In genomic region chr12:111605619-111606018, GRCm38 (mm10) we compare ENCODE assay signal across 24 mouse cellular contexts. TPM values are rescaled to one million over a fixed set of nuclear protein-coding genes. Genes with fewer than 3 reads are reported as not detected.
A peak's percentile ranks its signal among the peaks of the same experiment; 100 is the strongest.
DNase-seq lines count a peak whose midpoint lies in the region; ATAC-seq and TF ChIP-seq lines count a peak whose summit lies in the region.
"Had no signal": no experiment of that assay in that cellular context is flagged by ENCODE, and none has a peak within 500 bp of the region (broad histone marks: within the 10 kb centered on the region; RNA-seq: fewer than 3 reads in every experiment).

No protein-coding gene starts in this region.

- peak overlapping the region; percentile 39; the same call in 1 of the 2 replicates for H3K27ac ChIP-seq in layer of hippocampus, adult 2 months
- no peak overlapping the region for H3K27ac ChIP-seq in lung, postnatal 0 days (ENCODE audit: low read length)
- H3K27ac ChIP-seq: embryonic facial prominence, embryonic 13.5 days; embryonic facial prominence, embryonic 15.5 days; forebrain, embryonic 10.5 days; forebrain, embryonic 12.5 days had no signal

- no peak overlapping the region for H3K4me3 ChIP-seq in layer of hippocampus, adult 2 months
- H3K4me3 ChIP-seq in lung, postnatal 0 days (ENCODE audit: low read depth, low read length), result no peak overlapping the region
- H3K4me3 ChIP-seq: embryonic facial prominence, embryonic 13.5 days; embryonic facial prominence, embryonic 15.5 days; erythroblast, embryonic 14.5 days; forebrain, embryonic 10.5 days; forebrain, embryonic 12.5 days had no signal

- WGBS in lung, postnatal 0 days, result 69% methylated on average over 2 of the region's 2 CpGs

- no peak for TF ChIP-seq CTCF in layer of hippocampus, adult 2 months (conservative IDR thresholded peaks at IDR 0.05)
- no peak for TF ChIP-seq CTCF in lung, postnatal 0 days (IDR thresholded peaks at IDR 0.05)

- peak; percentile 57 for ATAC-seq in lung, postnatal 0 days
- ATAC-seq: forebrain, embryonic 14.5 days; forebrain, embryonic 16.5 days had no signal

- TF ChIP-seq EP300 in lung, postnatal 0 days (IDR thresholded peaks at IDR 0.05), result no peak

- no peaks in the 10 kb centered on the region for H3K27me3 ChIP-seq in lung, postnatal 0 days (replicated peaks; ENCODE audit: insufficient read depth, low read length)
- H3K27me3 ChIP-seq: embryonic facial prominence, embryonic 13.5 days; embryonic facial prominence, embryonic 15.5 days; forebrain, embryonic 12.5 days had no signal

- DNase-seq in layer of hippocampus, adult 2 months (ENCODE audit: low spot score in 2 of 2), result no peak
- no peak for DNase-seq in layer of hippocampus, adult 11-12 months (ENCODE audit: low spot score)
- DNase-seq in lung, postnatal 0 days (ENCODE audit: low spot score), result peak; percentile 71
- DNase-seq in lung, adult 18-20 months, result no peak
- DNase-seq in adipocyte (ENCODE audit: low spot score), result peak; percentile 68
- peak; percentile 18 for DNase-seq in brain, adult 2 months (ENCODE audit: low read depth, low spot score)
- no peak for DNase-seq in frontal cortex, postnatal 10 days (ENCODE audit: low spot score in 2 of 2)
- DNase-seq: adrenal gland, adult 8-10 months; adrenal gland, postnatal 14 days; adrenal gland, postnatal 36 days; cerebellum, adult 11 months; cerebellum, adult 18-20 months; cerebellum, adult 8-10 months; cerebellum, adult 9-11 months; cerebellum, postnatal 14 days; cerebellum, postnatal 36 days; embryo, embryonic 11 days had no signal

- H3K9me3 ChIP-seq in lung, postnatal 0 days (ENCODE audit: low read length), result no peaks in the 10 kb centered on the region
- H3K9me3 ChIP-seq: embryonic facial prominence, embryonic 13.5 days; embryonic facial prominence, embryonic 15.5 days; forebrain, embryonic 10.5 days; forebrain, embryonic 12.5 days had no signal

- H3K4me2 ChIP-seq in lung, postnatal 0 days (replicated peaks; ENCODE audit: low read depth, low read length), result no peak overlapping the region
- H3K4me2 ChIP-seq: embryonic facial prominence, embryonic 13.5 days; embryonic facial prominence, embryonic 15.5 days; forebrain, embryonic 12.5 days had no signal

- H3K4me1 ChIP-seq in lung, postnatal 0 days (ENCODE audit: insufficient read depth, low read depth, low read length), result no peaks in the 10 kb centered on the region
- H3K4me1 ChIP-seq: embryonic facial prominence, embryonic 13.5 days; embryonic facial prominence, embryonic 15.5 days had no signal

- peaks cover 11% of the 10 kb centered on the region; the same call in 1 of the 2 replicates for H3K36me3 ChIP-seq in lung, postnatal 0 days (ENCODE audit: insufficient read depth, low read length)

- no peak overlapping the region for H3K9ac ChIP-seq in lung, postnatal 0 days (replicated peaks; ENCODE audit: low read depth)
- H3K9ac ChIP-seq: embryonic facial prominence, embryonic 13.5 days; embryonic facial prominence, embryonic 15.5 days; forebrain, embryonic 12.5 days had no signal

RNA-seq across cellular contexts. Expression of gene Mark3, which starts 31.3 kb away (rescaled TPM):
- total RNA-seq in layer of hippocampus, adult 2 months (2021), result 100 to 1,000 TPM; 108 to 110 TPM
- 25.8 and 26.0 TPM in 2 replicates for polyA plus RNA-seq in lung, postnatal 0 days (2015; fragmentation: Nextera tagmentation; extraction: Ambion mirVana)

Comparison
In these comparisons a context has a peak if more than half of its experiments do, and no peak if none do; other contexts are left out.
1. DNase-seq: peak in lung, postnatal 0 days (single experiment), adipocyte (single experiment) and brain, adult 2 months (single experiment); none in layer of hippocampus, adult 2 months (0 of 2), layer of hippocampus, adult 11-12 months (single experiment), lung, adult 18-20 months (0 of 2) and frontal cortex, postnatal 10 days (0 of 2).